Mouse (Mus musculus) G1E (cell line): ENCODE data around the gene Prelp. TPM values are rescaled to one million over a fixed set of nuclear protein-coding genes. Genes with fewer than 3 reads are reported as not detected.

Source experiments
- ATAC-seq: 2 replicates; pipeline ENCODE4 v1.8.0; 2016; ENCODE audit warnings: mild to moderate bottlenecking; ENCODE audit not compliant: insufficient number of reproducible peaks, poor library complexity, low FRiP score, severe bottlenecking; ENCODE audit errors: extremely low read depth
- DNase-seq: peaks from one replicate; pipeline ENCODE4 v3.0.0; 2012; ENCODE audit warnings: low spot score
- H3K27me3 ChIP-seq: 2 replicates; pipeline ENCODE4 v1.6.1; 2012; ENCODE audit warnings: mild to moderate bottlenecking, low read length, inconsistent platforms; ENCODE audit not compliant: insufficient read depth
- H3K36me3 ChIP-seq: replicated peaks from 2 replicates; pipeline ENCODE3; 2012; ENCODE audit warnings: mild to moderate bottlenecking, inconsistent platforms
- H3K4me1 ChIP-seq: 2 replicates; pipeline ENCODE4 v1.6.1; 2012; ENCODE audit warnings: low read depth, low read length, inconsistent platforms, mixed read lengths; ENCODE audit not compliant: insufficient read depth
- H3K4me3 ChIP-seq: 2 replicates; pipeline ENCODE4 v1.5.1; 2012; ENCODE audit warnings: low read depth, mild to moderate bottlenecking, inconsistent platforms, low read length, moderate library complexity, mixed read lengths
- H3K9me3 ChIP-seq: replicated peaks from 2 replicates; pipeline ENCODE4 v1.6.1; 2012; ENCODE audit warnings: inconsistent platforms
- CTCF ChIP-seq: IDR thresholded peaks from 2 replicates; pipeline ENCODE4 v1.5.1; 2012; ENCODE audit warnings: low read depth, low read length, inconsistent platforms, mixed read lengths
- GATA1 ChIP-seq: IDR thresholded peaks from 2 replicates; pipeline ENCODE4 v1.6.1; 2012; ENCODE audit warnings: borderline replicate concordance, low read length, inconsistent platforms, mixed read lengths
- GATA2 ChIP-seq: IDR thresholded peaks from 2 replicates; pipeline ENCODE4 v1.6.1; 2012; ENCODE audit warnings: low read depth, low read length, inconsistent platforms, borderline replicate concordance
- POLR2AphosphoS5 ChIP-seq: IDR thresholded peaks from 2 replicates; pipeline ENCODE4 v1.6.1; 2012; ENCODE audit warnings: low read depth, low read length, inconsistent platforms; ENCODE audit not compliant: insufficient replicate concordance
- TAL1 ChIP-seq: conservative IDR thresholded peaks from 2 replicates; pipeline ENCODE4 v1.6.1; 2012; ENCODE audit warnings: low read depth, low read length, inconsistent platforms, mixed read lengths
- polyA plus RNA-seq: library from polyadenylated mRNA; stranded (reverse); fragments of >175 nt; gene quantifications from 2 replicates; pipeline ENCODE4 v1.2.3, GENCODE M21; 2012
- total RNA-seq, 2 experiments: library from RNA; stranded (forward) in 1 of 2; stranded (reverse) in 1 of 2; fragments of 200-1000 nt in 1 of 2; fragments of >200 nt in 1 of 2; fragmentation: Nextera tagmentation in 1 of 2; gene quantifications; 2 replicates each; pipeline ENCODE4 v1.2.3; 2014 to 2017

Prelp gene
- total and polyA plus RNA-seq, 3 experiments: 0.10 to 0.11 TPM; not detected in 1

DNA sequence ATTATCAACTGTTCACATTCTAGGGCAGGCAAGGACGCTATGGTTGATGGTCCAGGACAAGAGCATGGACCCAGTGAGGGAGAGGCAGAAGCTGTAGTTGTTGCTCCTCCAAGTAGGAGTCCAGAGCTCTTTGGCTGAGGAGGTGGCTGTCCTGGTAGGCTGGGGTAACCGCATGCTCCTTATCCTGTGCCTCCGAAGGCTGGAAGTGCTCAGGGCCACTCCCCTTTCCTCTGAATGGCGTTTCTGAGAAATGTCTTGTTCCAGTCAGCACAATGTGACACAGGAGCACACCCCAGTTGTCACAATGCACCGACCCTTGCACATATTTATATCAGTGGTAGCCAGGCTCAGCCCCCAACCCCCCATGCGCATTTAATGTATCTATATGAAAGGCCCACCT, 30.4 kb upstream of the Prelp start:
- no peaks in the 10 kb centered on the region for H3K9me3 ChIP-seq
- no peaks in the 10 kb centered on the region for H3K36me3 ChIP-seq
- TF ChIP-seq TAL1: peak; percentile 52
- TF ChIP-seq GATA2: no peak
- ATAC-seq (peak; percentile 66), DNase-seq (peak; percentile 75)
- H3K4me3 ChIP-seq: peak overlapping the region; percentile 49; the same call in 1 of the 2 replicates
- peaks cover 86% of the 10 kb centered on the region for H3K4me1 ChIP-seq
- H3K27me3 ChIP-seq: no peaks in the 10 kb centered on the region

DNA sequence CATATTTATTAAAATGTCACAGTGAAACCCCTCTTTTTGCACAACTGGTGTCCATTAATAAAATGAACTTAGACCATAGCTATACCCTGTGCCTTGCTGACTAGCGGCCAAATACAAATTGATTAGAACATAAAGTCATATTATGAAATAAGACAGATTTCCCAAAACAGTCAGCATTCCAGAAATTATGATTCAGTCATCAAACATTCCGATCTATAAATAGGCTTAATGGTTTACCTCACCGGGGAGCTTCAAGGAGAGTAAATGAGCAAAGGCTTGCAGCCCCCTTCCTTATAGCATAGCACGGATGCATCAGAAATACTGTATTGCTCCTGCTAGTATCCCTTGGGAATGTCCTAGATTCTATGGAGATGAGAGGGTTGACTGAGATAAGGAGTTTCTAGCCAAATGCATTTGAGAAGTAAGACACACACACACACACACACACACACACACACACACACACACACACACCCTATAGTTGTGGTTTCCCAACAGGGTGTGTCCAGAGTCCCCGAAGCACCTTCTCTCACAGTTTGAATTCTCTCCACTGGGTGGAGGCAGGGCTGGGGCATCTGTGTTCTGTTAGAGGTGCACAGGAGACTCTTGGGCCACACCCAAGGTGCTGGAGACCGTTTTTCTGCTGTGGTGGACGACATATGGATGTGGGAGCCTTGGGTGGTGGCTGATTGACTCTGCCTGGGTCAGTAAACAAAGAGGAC, 29.0 kb upstream of the Prelp start:
- Histone ChIP-seq H3K27me3 (no peaks in the 10 kb centered on the region), H3K4me1 (peaks cover 86% of the 10 kb centered on the region), H3K36me3 (no peaks in the 10 kb centered on the region), H3K9me3 (no peaks in the 10 kb centered on the region), H3K4me3 (peak overlapping the region; percentile 31; the same call in 1 of the 2 replicates)
- peak; percentile 79 for DNase-seq
- peak; percentile 65 for ATAC-seq
- TF ChIP-seq GATA2 (no peak), CTCF (0 out of 2 replicates have a peak, but pooled peaks have one; percentile 6), GATA1 (no peak)

DNA sequence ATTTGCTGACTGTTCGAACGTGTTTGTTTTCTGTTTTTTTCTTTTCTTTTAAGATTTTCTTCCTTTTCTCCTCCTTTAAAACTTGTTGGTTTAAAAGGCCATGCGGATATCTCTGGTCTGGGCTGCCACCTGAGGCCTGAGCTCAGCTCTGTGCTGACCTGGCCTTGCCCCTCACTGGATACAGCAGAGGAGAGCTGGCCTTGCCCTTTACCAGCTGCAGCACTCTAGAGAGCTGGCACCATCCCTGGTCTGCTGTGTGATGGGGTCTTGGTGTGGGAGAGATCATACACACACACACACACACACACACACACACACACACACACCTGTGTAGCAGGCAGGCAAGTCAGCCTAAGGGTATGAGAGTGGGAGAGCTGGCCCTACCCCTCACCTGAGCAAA, 23.9 kb upstream of the Prelp start:
- Histone ChIP-seq H3K4me3 (peak overlapping the region; percentile 17; the same call in 1 of the 2 replicates), H3K36me3 (no peaks in the 10 kb centered on the region), H3K27me3 (no peaks in the 10 kb centered on the region), H3K9me3 (no peaks in the 10 kb centered on the region), H3K4me1 (peaks cover 73% of the 10 kb centered on the region)
- TF ChIP-seq TAL1 (no peak), GATA1 (no peak), CTCF (no peak), GATA2 (no peak), POLR2AphosphoS5 (no peak)
- ATAC-seq: no peak
- DNase-seq: no peak

DNA sequence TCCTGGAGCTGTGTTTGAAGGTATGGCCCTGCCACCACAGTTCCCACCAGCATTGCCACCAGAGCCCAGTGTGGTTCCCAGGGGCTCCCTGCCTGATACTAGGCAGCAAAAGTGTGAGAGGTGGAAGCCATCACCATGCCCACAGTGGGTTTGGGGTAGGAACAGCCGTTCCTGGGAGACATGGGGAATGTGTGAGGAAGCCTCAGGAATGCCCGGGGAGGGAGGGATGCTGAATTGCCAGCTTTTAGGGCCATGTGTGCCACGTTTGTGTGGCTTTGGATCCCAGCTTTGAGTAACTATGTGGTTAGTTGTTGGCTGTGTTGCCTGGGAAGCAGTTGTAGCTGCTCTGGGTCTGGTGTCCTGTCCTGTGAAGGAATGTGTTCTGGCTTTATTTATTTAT, 20.7 kb upstream of the Prelp start:
- H3K4me1 ChIP-seq: peaks cover 60% of the 10 kb centered on the region
- peaks cover 5% of the 10 kb centered on the region; the same call in 1 of the 2 replicates for H3K27me3 ChIP-seq
- H3K36me3 ChIP-seq: no peaks in the 10 kb centered on the region
- no peaks in the 10 kb centered on the region for H3K9me3 ChIP-seq
- no peak for ATAC-seq
- no peak for TF ChIP-seq GATA2
- no peak for TF ChIP-seq TAL1
- TF ChIP-seq POLR2AphosphoS5: no peak
- no peak for TF ChIP-seq GATA1
- TF ChIP-seq CTCF: no peak
- no peak for DNase-seq
- no peak overlapping the region for H3K4me3 ChIP-seq

DNA sequence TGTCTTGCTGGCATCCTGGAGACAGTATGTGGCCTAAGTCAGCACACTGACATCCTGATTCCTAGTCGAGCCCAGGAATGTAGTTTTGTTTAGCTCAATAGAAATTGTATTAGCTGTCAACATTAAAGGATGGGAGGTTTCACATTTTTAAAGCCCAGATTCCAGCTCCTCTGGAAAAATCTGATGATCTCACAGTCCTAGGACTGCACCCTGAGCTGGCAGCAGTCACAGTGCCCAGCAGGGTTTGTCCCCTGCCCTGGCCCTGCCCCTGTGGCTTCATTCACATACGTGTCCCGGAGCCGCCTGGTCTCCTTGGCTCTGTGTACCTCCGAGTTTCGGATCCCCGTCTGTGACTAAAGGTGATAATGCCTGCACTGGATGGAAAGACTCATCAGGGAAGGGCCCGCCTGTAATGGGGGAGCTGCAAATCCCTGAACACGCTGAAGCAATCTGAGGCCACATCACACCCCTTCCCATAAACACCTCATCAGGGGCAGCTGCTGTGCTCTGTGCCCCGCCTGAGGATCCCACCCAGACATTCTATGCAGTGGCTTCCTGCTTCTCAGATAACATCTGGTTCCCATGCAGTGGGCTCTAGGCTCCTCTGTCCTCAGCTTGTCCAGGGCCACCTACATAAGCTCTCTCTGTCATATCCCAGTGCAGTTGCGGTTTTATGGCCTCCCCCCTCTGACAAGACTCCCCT, 20.1 kb upstream of the Prelp start:
- peaks cover under 1% of the 10 kb centered on the region; the same call in 1 of the 2 replicates for H3K9me3 ChIP-seq
- no peaks in the 10 kb centered on the region for H3K36me3 ChIP-seq
- H3K4me1 ChIP-seq: peaks cover 63% of the 10 kb centered on the region
- DNase-seq (no peak), ATAC-seq (no peak)
- peaks cover 5% of the 10 kb centered on the region; the same call in 1 of the 2 replicates for H3K27me3 ChIP-seq
- TF ChIP-seq GATA2 (no peak), CTCF (no peak), TAL1 (no peak), GATA1 (no peak), POLR2AphosphoS5 (no peak)
- H3K4me3 ChIP-seq: no peak overlapping the region

DNA sequence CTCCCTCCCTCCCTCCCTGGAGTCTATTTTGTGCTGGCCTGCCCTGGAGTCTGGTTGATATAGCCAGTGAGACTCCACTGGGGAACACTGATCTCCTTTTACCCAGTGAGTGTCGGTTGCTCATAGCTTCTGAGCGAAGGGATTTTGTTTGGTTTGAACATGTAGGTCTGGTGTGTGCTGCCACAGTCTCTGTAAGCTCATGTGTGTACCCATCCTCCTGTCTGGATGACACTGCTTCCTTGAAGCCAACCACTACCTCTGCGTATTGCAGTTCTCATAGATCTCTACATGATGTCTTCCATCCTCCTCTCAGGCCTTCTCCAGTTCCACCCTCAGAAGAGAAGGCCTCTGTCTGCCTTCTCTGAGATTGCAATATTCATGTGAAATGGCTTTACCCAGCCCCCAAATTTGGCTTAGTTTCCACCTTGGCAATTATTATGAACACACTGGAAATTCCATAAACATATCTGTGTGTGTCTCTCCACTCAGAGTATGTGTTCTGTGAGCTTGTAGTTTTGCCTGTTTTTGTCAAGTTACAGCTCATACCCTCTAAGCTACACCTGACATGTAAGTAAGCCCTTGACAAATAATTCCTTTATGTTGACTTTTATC, 19.4 kb upstream of the Prelp start:
- Histone ChIP-seq H3K4me3 (no peak overlapping the region), H3K27me3 (peaks cover 5% of the 10 kb centered on the region; the same call in 1 of the 2 replicates)

More for the DNA sequence above, 19.4 kb upstream of the Prelp start:
- no peak for TF ChIP-seq POLR2AphosphoS5
- no peak for TF ChIP-seq GATA2
- no peak for TF ChIP-seq TAL1
- TF ChIP-seq CTCF: no peak
- TF ChIP-seq GATA1: no peak
- H3K9me3 ChIP-seq: peaks cover 6% of the 10 kb centered on the region
- H3K4me1 ChIP-seq: peaks cover 56% of the 10 kb centered on the region
- no peaks in the 10 kb centered on the region for H3K36me3 ChIP-seq
- ATAC-seq (no peak), DNase-seq (no peak)
